Mouse (Mus musculus) spleen, adult 2 months (tissue): Measurements from ENCODE around the gene Ly6g6e. TPM values are rescaled to one million over a fixed set of nuclear protein-coding genes. Genes with fewer than 3 reads are reported as not detected.
A peak's percentile ranks its signal among the peaks of the same experiment; 100 is the strongest.

ENCODE experiments used
- DNase-seq, 2 experiments: peaks; one replicate each; pipeline versions ENCODE4 v3.0.0 to v3.0.0-alpha.2; 2012 to 2021; ENCODE audit warnings: low spot score in 2 of 2, low read depth in 1 of 2
- H3K27ac ChIP-seq: fragments of 200-500 bp; 2 replicates; pipeline ENCODE4 v1.5.1; 2012; ENCODE audit warnings: low read length, inconsistent platforms; ENCODE audit not compliant: insufficient read depth
- H3K27me3 ChIP-seq: fragments of 200-500 bp; 2 replicates; pipeline ENCODE4 v1.6.1; 2012; ENCODE audit warnings: mild to moderate bottlenecking, moderate library complexity, low read length, inconsistent platforms; ENCODE audit not compliant: control insufficient read depth, insufficient read depth
- H3K36me3 ChIP-seq: fragments of 200-500 bp; 2 replicates; pipeline ENCODE4 v1.6.1; 2012; ENCODE audit warnings: mild to moderate bottlenecking, low read length, inconsistent platforms; ENCODE audit not compliant: control insufficient read depth, insufficient read depth
- H3K4me1 ChIP-seq: fragments of 200-500 bp; 2 replicates; pipeline ENCODE4 v1.6.1; 2011; ENCODE audit warnings: inconsistent platforms; ENCODE audit not compliant: control insufficient read depth, insufficient read depth, insufficient read length
- H3K4me3 ChIP-seq: fragments of 200-500 bp; 2 replicates; pipeline ENCODE4 v1.5.1; 2011; ENCODE audit warnings: mild to moderate bottlenecking, inconsistent platforms; ENCODE audit not compliant: insufficient read depth, insufficient read length; ENCODE audit errors: extremely low read depth
- CTCF ChIP-seq: fragments of 200-500 bp; IDR thresholded peaks from 2 replicates; pipeline ENCODE4 v1.5.1; 2011; ENCODE audit warnings: mild to moderate bottlenecking, inconsistent platforms; ENCODE audit not compliant: insufficient read depth, insufficient read length, insufficient replicate concordance; ENCODE audit errors: extremely low read depth
- POLR2A ChIP-seq: fragments of 200-500 bp; IDR thresholded peaks from 2 replicates; pipeline ENCODE4 v1.6.1; 2011; ENCODE audit warnings: low read depth, low read length, inconsistent platforms
- WGBS: fragments of 180-500 bp; shearing (Covaris S2); methylation state at CpG from one replicate; pipeline ENCODE4 v1.1.7; 2018; 5-methylcytosine and 5-hydroxymethylcytosine counted together
- polyA plus RNA-seq: library from polyadenylated mRNA; depleted of rRNA; stranded (reverse); fragments of >200 nt; gene quantifications from 2 replicates; pipeline ENCODE4 v1.2.3, GENCODE M21; 2012

The Ly6g6e gene
- polyA plus RNA-seq, 1 experiment: 0.39 TPM

- peak within 1 kb of the TSS; percentile 58 for H3K4me3 ChIP-seq
- peak within 1 kb of the TSS; percentile 38 for H3K27ac ChIP-seq
- H3K36me3 ChIP-seq: peaks cover 19% of the 10 kb centered on the region
- H3K27me3 ChIP-seq: no peaks in the 10 kb centered on the region
- H3K4me1 ChIP-seq: peaks cover 7% of the 10 kb centered on the region; the same call in 1 of the 2 replicates
- WGBS: 1% methylated on average over 57 of the region's 57 CpGs
- peak; percentile 49 to 83 for DNase-seq
- TF ChIP-seq CTCF (peak; percentile 92), POLR2A (no peak)
Measured at GRCm38 (mm10) chr17:35058911-35059892, 17.5 kb upstream of the Ly6g6e start, which contains the start of gene Ddah2. Ddah2 (plus strand) TSS chr17:35059035.

GRCm38 (mm10) chr17:35060071-35060470 is 16.6 kb upstream of the Ly6g6e start:
- Histone ChIP-seq H3K4me1 (peaks cover 11% of the 10 kb centered on the region), H3K27ac (no peak overlapping the region), H3K27me3 (no peaks in the 10 kb centered on the region), H3K36me3 (peaks cover 15% of the 10 kb centered on the region), H3K4me3 (0 out of 2 replicates have a peak overlapping the region, but pooled peaks have one; percentile 58)
- 60% methylated on average over 14 of the region's 14 CpGs for WGBS
- no peak for DNase-seq
- TF ChIP-seq CTCF: no peak
- no peak for TF ChIP-seq POLR2A

- DNase-seq: no peak
- Histone ChIP-seq H3K4me1 (peaks cover 15% of the 10 kb centered on the region), H3K27me3 (no peaks in the 10 kb centered on the region), H3K4me3 (no peak overlapping the region), H3K36me3 (peaks cover 9% of the 10 kb centered on the region), H3K27ac (no peak overlapping the region)
- 87% methylated on average over 22 of the region's 22 CpGs for WGBS
- no peak for TF ChIP-seq CTCF
- TF ChIP-seq POLR2A: no peak
Measured at GRCm38 (mm10) chr17:35060737-35061297, 15.9 kb upstream of the Ly6g6e start.

- Histone ChIP-seq H3K4me3 (no peak overlapping the region), H3K36me3 (peaks cover 6% of the 10 kb centered on the region), H3K27ac (no peak overlapping the region), H3K27me3 (no peaks in the 10 kb centered on the region), H3K4me1 (peaks cover 15% of the 10 kb centered on the region)
- WGBS: 89% methylated on average over 8 of the region's 8 CpGs
- DNase-seq: no peak
- TF ChIP-seq CTCF: no peak
- no peak for TF ChIP-seq POLR2A
Measured at GRCm38 (mm10) chr17:35061299-35061698, 15.4 kb upstream of the Ly6g6e start.

DNA sequence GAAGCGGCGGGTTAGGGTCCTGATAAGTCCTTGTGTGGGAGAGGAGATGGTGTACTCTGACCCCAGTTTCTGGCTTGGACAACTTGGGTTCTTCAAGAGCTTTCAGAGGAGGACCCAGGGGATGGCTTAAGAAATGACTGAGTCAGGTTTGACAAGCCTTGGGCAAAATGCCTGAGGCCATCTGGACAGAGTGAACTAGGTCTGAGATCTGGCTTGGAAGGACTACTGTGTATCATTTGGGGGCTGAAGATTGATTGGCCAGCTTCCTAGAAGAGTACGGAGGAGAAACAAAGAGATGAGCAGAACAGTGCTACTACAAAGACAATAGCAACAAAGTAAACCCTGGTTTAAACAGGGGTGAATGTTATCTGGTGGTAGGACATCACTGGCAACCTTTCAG is 13.2 kb upstream of the Ly6g6e start:
- no peaks in the 10 kb centered on the region; the same call in 1 of the 2 replicates for H3K27me3 ChIP-seq
- no peak for DNase-seq
- WGBS: 92% methylated on average over 3 of the region's 3 CpGs

DNA sequence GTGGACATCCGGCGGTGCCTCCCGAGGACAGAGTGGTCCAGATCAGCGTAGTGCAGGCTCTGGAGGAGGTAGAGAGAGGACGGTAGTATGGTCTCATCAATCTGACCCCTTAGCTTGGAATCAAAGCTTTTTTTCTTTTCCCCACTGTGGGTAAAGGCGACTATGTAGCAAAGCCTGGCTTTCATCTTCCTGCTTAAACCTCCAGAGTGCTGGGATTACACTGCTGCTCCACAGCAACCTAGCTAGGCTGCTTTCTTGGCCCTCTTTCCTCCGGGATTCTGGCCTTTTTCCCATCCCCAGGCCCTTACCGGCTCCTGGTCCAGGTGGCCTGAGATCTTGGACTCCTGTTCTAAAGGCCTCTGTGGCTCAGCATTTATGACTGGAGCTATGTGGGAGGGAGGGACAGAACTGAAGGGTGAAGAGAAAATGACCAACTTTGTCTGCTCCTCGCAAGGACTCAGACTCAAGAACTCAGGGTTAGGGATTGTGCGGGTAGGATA is 12.3 kb upstream of the Ly6g6e start:
- H3K36me3 ChIP-seq: no peaks in the 10 kb centered on the region
- TF ChIP-seq CTCF: no peak
- no peak for TF ChIP-seq POLR2A
- H3K27me3 ChIP-seq: no peaks in the 10 kb centered on the region; the same call in 1 of the 2 replicates
- WGBS: 51% methylated on average over 10 of the region's 10 CpGs
- H3K4me1 ChIP-seq: peaks cover 12% of the 10 kb centered on the region
- DNase-seq: no peak
- no peak overlapping the region for H3K4me3 ChIP-seq
- H3K27ac ChIP-seq: no peak overlapping the region

More for the DNA sequence above, 13.2 kb upstream of the Ly6g6e start:
- Histone ChIP-seq H3K36me3 (no peaks in the 10 kb centered on the region), H3K27ac (no peak overlapping the region), H3K4me3 (no peak overlapping the region), H3K4me1 (peaks cover 15% of the 10 kb centered on the region)
- TF ChIP-seq POLR2A (no peak), CTCF (no peak)
